Mouse (Mus musculus) forebrain, embryonic 14.5 days (tissue): Measurements from ENCODE around the gene Sall1. TPM values are rescaled to one million over a fixed set of nuclear protein-coding genes. Genes with fewer than 3 reads are reported as not detected.

Experiments used
- ATAC-seq: fragments of 200-750 bp; cut with Nextera tagmentation; 2 replicates; pipeline ENCODE4 v1.8.0; 2017; ENCODE audit warnings: mild to moderate bottlenecking, moderate library complexity
- DNase-seq: peaks from one replicate; pipeline ENCODE4 v3.0.0-alpha.2; 2015; ENCODE audit warnings: low spot score
- H3K27ac ChIP-seq: fragments of 300-500 bp; sonication (generic); 2 replicates; pipeline ENCODE4 v1.5.1; 2014; ENCODE audit warnings: low read depth, mild to moderate bottlenecking, control low read depth, low read length, moderate library complexity
- H3K27me3 ChIP-seq: fragments of 300-500 bp; sonication (generic); replicated peaks from 2 replicates; pipeline ENCODE4 v1.6.1; 2014; ENCODE audit warnings: low read length, control low read depth, mixed read lengths; ENCODE audit not compliant: control insufficient read depth, insufficient read depth
- H3K36me3 ChIP-seq: fragments of 300-500 bp; sonication (generic); 2 replicates; pipeline ENCODE4 v1.6.1; 2014; ENCODE audit warnings: low read length, control low read depth; ENCODE audit not compliant: control insufficient read depth, insufficient read depth
- H3K4me1 ChIP-seq: fragments of 300-500 bp; sonication (generic); 2 replicates; pipeline ENCODE4 v1.6.1; 2014; ENCODE audit warnings: antibody characterized with exemption, low read length, control low read depth; ENCODE audit not compliant: control insufficient read depth, insufficient read depth
- H3K4me2 ChIP-seq: fragments of 300-500 bp; sonication (generic); 2 replicates; pipeline ENCODE4 v1.6.1; 2014; ENCODE audit warnings: mild to moderate bottlenecking, control low read depth, low read length
- H3K4me3 ChIP-seq: fragments of 300-500 bp; sonication (generic); 2 replicates; pipeline ENCODE4 v1.5.1; 2014; ENCODE audit warnings: low read depth, low read length, control low read depth
- H3K9ac ChIP-seq: fragments of 300-500 bp; sonication (generic); 2 replicates; pipeline ENCODE4 v1.6.1; 2014; ENCODE audit warnings: mild to moderate bottlenecking, low read length, control low read depth, moderate library complexity
- H3K9me3 ChIP-seq: fragments of 300-500 bp; sonication (generic); replicated peaks from 2 replicates; pipeline ENCODE4 v1.6.1; 2016; ENCODE audit warnings: low read length, control low read depth, mixed read lengths; ENCODE audit not compliant: control insufficient read depth
- WGBS: fragments of 180-500 bp; shearing (Covaris S2); extraction: QIAGEN DNeasy Blood & Tissue Kit; methylation state at CpG from one replicate; pipeline ENCODE4 v1.1.7; 2014; 5-methylcytosine and 5-hydroxymethylcytosine counted together
- polyA plus RNA-seq: library from polyadenylated mRNA; unstranded; fragments of >200 nt; fragmentation: Nextera tagmentation; extraction: Ambion mirVana; gene quantifications from 2 replicates; pipeline ENCODE4 v1.2.1, GENCODE M21; 2014

Gene Sall1
- polyA plus RNA-seq, 1 experiment from 2014 or later = 16.0 TPM

- Histone ChIP-seq H3K27me3 (no peaks in the 10 kb centered on the region), H3K4me3 (no peak overlapping the region), H3K9me3 (no peaks in the 10 kb centered on the region), H3K4me1 (no peaks in the 10 kb centered on the region), H3K36me3 (no peaks in the 10 kb centered on the region), H3K27ac (no peak overlapping the region), H3K9ac (no peak overlapping the region), H3K4me2 (no peak overlapping the region)
- WGBS = 22% methylated on average over 12 of the region's 12 CpGs
- DNase-seq = no peak
- no peak for ATAC-seq
These were observed 31.8 kb downstream of the Sall1 start for GRCm38 (mm10) chr8:89012024-89012712.

- WGBS = 35% methylated on average over 3 of the region's 7 CpGs
- Histone ChIP-seq H3K4me2 (no peak overlapping the region), H3K27me3 (no peaks in the 10 kb centered on the region), H3K36me3 (no peaks in the 10 kb centered on the region), H3K9me3 (no peaks in the 10 kb centered on the region), H3K4me1 (peaks cover 6% of the 10 kb centered on the region; the same call in 1 of the 2 replicates), H3K4me3 (no peak overlapping the region), H3K27ac (no peak overlapping the region), H3K9ac (no peak overlapping the region)
- no peak for ATAC-seq
- DNase-seq = no peak
These were observed 35.2 kb downstream of the Sall1 start for GRCm38 (mm10) chr8:89008784-89009183.

- ATAC-seq = peak; percentile 58
- Histone ChIP-seq H3K4me3 (peak overlapping the region; percentile 51), H3K4me1 (peaks cover 6% of the 10 kb centered on the region; the same call in 1 of the 2 replicates), H3K4me2 (peak overlapping the region; percentile 92), H3K36me3 (no peaks in the 10 kb centered on the region), H3K9me3 (no peaks in the 10 kb centered on the region), H3K27me3 (no peaks in the 10 kb centered on the region), H3K27ac (no peak overlapping the region), H3K9ac (peak overlapping the region; percentile 73; the same call in 1 of the 2 replicates)
- peak; percentile 62 for DNase-seq
- WGBS = 0% methylated on average over 8 of the region's 8 CpGs
These were observed 36.8 kb downstream of the Sall1 start for GRCm38 (mm10) chr8:89007114-89007513.

GRCm38 (mm10) chr8:89006426-89006825 lies 37.5 kb downstream of the Sall1 start:
- Histone ChIP-seq H3K36me3 (no peaks in the 10 kb centered on the region), H3K27me3 (no peaks in the 10 kb centered on the region), H3K27ac (no peak overlapping the region), H3K4me3 (peak overlapping the region; percentile 51), H3K4me1 (peaks cover 6% of the 10 kb centered on the region; the same call in 1 of the 2 replicates), H3K9me3 (no peaks in the 10 kb centered on the region), H3K4me2 (peak overlapping the region; percentile 92), H3K9ac (peak overlapping the region; percentile 73)
- WGBS = under 1% methylated on average over 34 of the region's 34 CpGs
- DNase-seq = peak; percentile 68
- ATAC-seq = peak; percentile 73

GRCm38 (mm10) chr8:89005797-89006196 lies 38.2 kb downstream of the Sall1 start:
- H3K4me1 ChIP-seq = peaks cover 6% of the 10 kb centered on the region; the same call in 1 of the 2 replicates
- H3K4me3 ChIP-seq = peak overlapping the region; percentile 51
- peak overlapping the region; percentile 73; the same call in 1 of the 2 replicates for H3K9ac ChIP-seq
- ATAC-seq = no peak
- WGBS = 42% methylated on average over 11 of the region's 11 CpGs
- DNase-seq = no peak
- peak overlapping the region; percentile 92 for H3K4me2 ChIP-seq
- no peaks in the 10 kb centered on the region for H3K27me3 ChIP-seq
- H3K9me3 ChIP-seq = no peaks in the 10 kb centered on the region
- no peaks in the 10 kb centered on the region for H3K36me3 ChIP-seq
- H3K27ac ChIP-seq = no peak overlapping the region

- Histone ChIP-seq H3K4me2 (no peak overlapping the region), H3K9me3 (no peaks in the 10 kb centered on the region), H3K27ac (no peak overlapping the region), H3K4me3 (no peak overlapping the region), H3K4me1 (peaks cover 6% of the 10 kb centered on the region; the same call in 1 of the 2 replicates), H3K36me3 (no peaks in the 10 kb centered on the region), H3K27me3 (no peaks in the 10 kb centered on the region), H3K9ac (no peak overlapping the region)
- no peak for ATAC-seq
- WGBS = 19% methylated on average over 2 of the region's 2 CpGs
- no peak for DNase-seq
These were observed 39.9 kb downstream of the Sall1 start for GRCm38 (mm10) chr8:89004041-89004440.

GRCm38 (mm10) chr8:89003336-89003896 lies 40.5 kb downstream of the Sall1 start:
- Histone ChIP-seq H3K4me1 (peaks cover 6% of the 10 kb centered on the region; the same call in 1 of the 2 replicates), H3K4me2 (no peak overlapping the region), H3K9ac (no peak overlapping the region), H3K36me3 (no peaks in the 10 kb centered on the region), H3K9me3 (no peaks in the 10 kb centered on the region), H3K4me3 (no peak overlapping the region), H3K27ac (no peak overlapping the region), H3K27me3 (no peaks in the 10 kb centered on the region)
- WGBS = 3% methylated on average over 8 of the region's 8 CpGs
- ATAC-seq (no peak), DNase-seq (no peak)

GRCm38 (mm10) chr8:89002128-89002527 lies 41.8 kb downstream of the Sall1 start:
- H3K9ac ChIP-seq = no peak overlapping the region
- 85% methylated on average over 2 of the region's 2 CpGs for WGBS
- no peaks in the 10 kb centered on the region for H3K27me3 ChIP-seq
- H3K4me2 ChIP-seq = no peak overlapping the region
- no peak overlapping the region for H3K4me3 ChIP-seq
- no peak overlapping the region for H3K27ac ChIP-seq
- H3K36me3 ChIP-seq = no peaks in the 10 kb centered on the region
- DNase-seq (no peak), ATAC-seq (no peak)
- H3K9me3 ChIP-seq = no peaks in the 10 kb centered on the region
- H3K4me1 ChIP-seq = peaks cover 6% of the 10 kb centered on the region; the same call in 1 of the 2 replicates

- H3K4me1 ChIP-seq = no peaks in the 10 kb centered on the region
- no peaks in the 10 kb centered on the region for H3K36me3 ChIP-seq
- no peak overlapping the region for H3K4me3 ChIP-seq
- 94% methylated on average over 2 of the region's 2 CpGs for WGBS
- ATAC-seq (no peak), DNase-seq (no peak)
- H3K27ac ChIP-seq = no peak overlapping the region
- H3K27me3 ChIP-seq = no peaks in the 10 kb centered on the region
- no peak overlapping the region for H3K4me2 ChIP-seq
- H3K9me3 ChIP-seq = no peaks in the 10 kb centered on the region
- no peak overlapping the region for H3K9ac ChIP-seq
These were observed 46.7 kb downstream of the Sall1 start for GRCm38 (mm10) chr8:88997276-88997675.
